Mouse (Mus musculus): ENCODE data around the gene Mfsd4b4. TPM values are rescaled to one million over a fixed set of nuclear protein-coding genes. Genes with fewer than 3 reads are reported as not detected.
"Not testable (repeated sequence)": the region's sequence is repeated elsewhere in the genome, so short reads cannot be mapped to it uniquely, and the experiment has no call there.

The Mfsd4b4 gene
- 0.68 TPM for polyA plus RNA-seq (2012; fragmentation: generic; extraction: Trizol)
- long read RNA-seq, experiment 1, partial matches to known transcripts: 2 of 2 reads
- long read RNA-seq, experiment 1, other reads (novel, unspliced or antisense): 0 of 2 reads
- long read RNA-seq, experiment 2, transcript Mfsd4b4-202 (4 exons, 3,523 nt): major isoform, 7 of 13 reads
- long read RNA-seq, experiment 2, partial matches to known transcripts: 0 of 13 reads
- long read RNA-seq, experiment 2, other reads (novel, unspliced or antisense): 5 of 13 reads

DNA sequence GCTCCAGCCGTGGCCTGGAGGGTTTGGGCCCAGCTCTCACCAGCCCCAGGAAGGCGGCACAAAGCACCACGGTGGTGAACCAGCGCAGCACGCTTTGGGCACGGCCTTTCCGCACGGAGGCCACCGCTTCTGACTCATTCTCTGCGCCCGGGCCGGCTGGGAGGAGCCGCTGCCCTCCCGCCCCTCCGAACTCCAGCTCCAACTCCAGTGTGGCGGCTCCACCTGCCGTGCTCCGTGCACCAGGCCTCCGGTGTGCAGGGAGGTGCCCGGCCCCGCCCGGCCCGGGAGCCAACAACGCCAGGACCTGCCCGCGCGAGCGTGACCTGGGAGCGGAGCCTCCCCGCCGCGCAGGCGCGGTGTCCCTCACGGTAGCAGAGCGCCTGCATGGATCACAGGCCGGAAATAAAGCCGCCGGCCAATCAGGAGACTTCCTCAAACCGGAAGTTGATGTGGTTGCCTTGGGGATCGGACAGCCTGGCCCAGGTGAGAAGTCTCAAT, at the start of gene Mfsd4b4:
Gene Mfsd4b4, minus strand, starts transcription at position 365 of the 498 bp plus-strand sequence.
- no peaks in the 10 kb centered on the region for H3K79me2 ChIP-seq (ENCODE audit: control insufficient read depth, insufficient read depth)
- peak within 1 kb of the TSS; percentile 34 for H3K4me3 ChIP-seq (ENCODE audit: insufficient read depth, poor library complexity, severe bottlenecking)
- TF ChIP-seq MAX (IDR thresholded peaks at IDR 0.05): peak; percentile 17
- TF ChIP-seq USF1 (IDR thresholded peaks at IDR 0.05; ENCODE audit: low read depth): no peak
- H3K36me3 ChIP-seq (ENCODE audit: control insufficient read depth, insufficient read depth): no peaks in the 10 kb centered on the region
- no peaks in the 10 kb centered on the region for H3K79me3 ChIP-seq (ENCODE audit: low read depth)
- H3K27me3 ChIP-seq (ENCODE audit: control insufficient read depth, insufficient read depth, insufficient read length): no peaks in the 10 kb centered on the region
- H3ac ChIP-seq (ENCODE audit: control insufficient read depth, insufficient read length, low read depth): peak within 1 kb of the TSS; percentile 73

- peak; percentile 69 for TF ChIP-seq CEBPB (IDR thresholded peaks at IDR 0.05; ENCODE audit: low read depth)
- H3K4me3 ChIP-seq (ENCODE audit: insufficient read depth, poor library complexity, severe bottlenecking); H3K36me3 ChIP-seq (ENCODE audit: control insufficient read depth, insufficient read depth); H3K79me3 ChIP-seq (ENCODE audit: low read depth); H3ac ChIP-seq (ENCODE audit: control insufficient read depth, insufficient read length, low read depth); H3K79me2 ChIP-seq (ENCODE audit: control insufficient read depth, insufficient read depth); H3K27me3 ChIP-seq (ENCODE audit: control insufficient read depth, insufficient read depth, insufficient read length): not testable (repeated sequence)
These were observed 48.2 kb upstream of the Mfsd4b4 start for GRCm38 (mm10) chr10:39947195-39947594.

DNA sequence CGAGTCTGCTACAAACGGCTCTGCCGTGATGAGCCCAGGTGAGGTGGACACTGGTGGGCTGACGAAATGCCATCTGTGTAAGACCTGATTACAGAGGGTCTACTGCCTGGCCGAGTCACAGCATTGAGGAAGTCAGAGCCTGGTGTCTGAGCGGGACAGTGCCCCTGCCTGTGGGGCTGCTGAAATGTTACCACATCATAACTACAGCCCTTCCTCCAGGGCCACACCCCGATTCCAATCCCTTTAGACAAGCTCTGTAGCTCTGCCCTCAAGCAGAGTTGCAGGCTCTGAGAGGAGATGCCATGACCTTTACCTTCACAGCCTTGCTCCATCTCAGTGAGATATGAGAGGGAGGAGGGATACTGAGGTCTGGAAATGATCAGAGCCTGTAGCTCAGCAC, 37.5 kb upstream of the Mfsd4b4 start:
- Histone ChIP-seq H3K79me2 (ENCODE audit: control insufficient read depth, insufficient read depth) (no peaks in the 10 kb centered on the region), H3K27me3 (ENCODE audit: control insufficient read depth, insufficient read depth, insufficient read length) (no peaks in the 10 kb centered on the region), H3K79me3 (ENCODE audit: low read depth) (no peaks in the 10 kb centered on the region), H3K36me3 (ENCODE audit: control insufficient read depth, insufficient read depth) (no peaks in the 10 kb centered on the region), H3ac (ENCODE audit: control insufficient read depth, insufficient read length, low read depth) (no peak overlapping the region), H3K4me3 (ENCODE audit: insufficient read depth, poor library complexity, severe bottlenecking) (no peak overlapping the region)
- no peak for TF ChIP-seq CEBPB (IDR thresholded peaks at IDR 0.05; ENCODE audit: low read depth)
- TF ChIP-seq MYOG (IDR thresholded peaks at IDR 0.05; ENCODE audit: control insufficient read depth, extremely low read depth, insufficient read length): no peak
- TF ChIP-seq USF1 (IDR thresholded peaks at IDR 0.05; ENCODE audit: low read depth): no peak
- no peak for TF ChIP-seq MAX (IDR thresholded peaks at IDR 0.05)
- no peak for TF ChIP-seq CTCF (IDR thresholded peaks at IDR 0.05; ENCODE audit: control insufficient read depth, insufficient read depth, insufficient read length)
- TF ChIP-seq FOSL1 (IDR thresholded peaks at IDR 0.05; ENCODE audit: insufficient read depth, low read length, poor library complexity, severe bottlenecking): no peak
- no peak for TF ChIP-seq MYOD1 (IDR thresholded peaks at IDR 0.05; ENCODE audit: control insufficient read depth, insufficient read length, low read depth)

- H3K4me3 ChIP-seq (ENCODE audit: insufficient read depth, poor library complexity, severe bottlenecking): no peak within 1 kb of the TSS
- no peak within 1 kb of the TSS for H3ac ChIP-seq (ENCODE audit: control insufficient read depth, insufficient read length, low read depth)
- no peaks in the 10 kb centered on the region for H3K79me3 ChIP-seq (ENCODE audit: low read depth)
- TF ChIP-seq CEBPB (IDR thresholded peaks at IDR 0.05; ENCODE audit: low read depth): no peak
- no peak for TF ChIP-seq MYOD1 (IDR thresholded peaks at IDR 0.05; ENCODE audit: control insufficient read depth, insufficient read length, low read depth)
- TF ChIP-seq CTCF (IDR thresholded peaks at IDR 0.05; ENCODE audit: control insufficient read depth, insufficient read depth, insufficient read length): no peak
- no peak for TF ChIP-seq USF1 (IDR thresholded peaks at IDR 0.05; ENCODE audit: low read depth)
- no peak for TF ChIP-seq MYOG (IDR thresholded peaks at IDR 0.05; ENCODE audit: control insufficient read depth, extremely low read depth, insufficient read length)
- no peak for TF ChIP-seq MAX (IDR thresholded peaks at IDR 0.05)
- no peak for TF ChIP-seq FOSL1 (IDR thresholded peaks at IDR 0.05; ENCODE audit: insufficient read depth, low read length, poor library complexity, severe bottlenecking)
- no peaks in the 10 kb centered on the region for H3K36me3 ChIP-seq (ENCODE audit: control insufficient read depth, insufficient read depth)
- no peaks in the 10 kb centered on the region for H3K79me2 ChIP-seq (ENCODE audit: control insufficient read depth, insufficient read depth)
- peaks cover 9% of the 10 kb centered on the region for H3K27me3 ChIP-seq (ENCODE audit: control insufficient read depth, insufficient read depth, insufficient read length)
These were observed 27.6 kb upstream of the Mfsd4b4 start, which contains the start of gene Mfsd4b2 for GRCm38 (mm10) chr10:39926616-39927139. Mfsd4b2 (minus strand) TSS chr10:39926923.

GRCm38 (mm10) chr10:39924556-39924955, 25.5 kb upstream of the Mfsd4b4 start:
- not testable (repeated sequence) for H3K79me2 ChIP-seq (ENCODE audit: control insufficient read depth, insufficient read depth); H3K4me3 ChIP-seq (ENCODE audit: insufficient read depth, poor library complexity, severe bottlenecking); H3ac ChIP-seq (ENCODE audit: control insufficient read depth, insufficient read length, low read depth); H3K27me3 ChIP-seq (ENCODE audit: control insufficient read depth, insufficient read depth, insufficient read length); H3K79me3 ChIP-seq (ENCODE audit: low read depth); H3K36me3 ChIP-seq (ENCODE audit: control insufficient read depth, insufficient read depth)

GRCm38 (mm10) chr10:39912616-39913015, 13.6 kb upstream of the Mfsd4b4 start:
- H3K79me2 ChIP-seq (ENCODE audit: control insufficient read depth, insufficient read depth): no peaks in the 10 kb centered on the region
- H3K27me3 ChIP-seq (ENCODE audit: control insufficient read depth, insufficient read depth, insufficient read length): no peaks in the 10 kb centered on the region
- no peak overlapping the region for H3K4me3 ChIP-seq (ENCODE audit: insufficient read depth, poor library complexity, severe bottlenecking)
- H3K79me3 ChIP-seq (ENCODE audit: low read depth): no peaks in the 10 kb centered on the region
- no peaks in the 10 kb centered on the region for H3K36me3 ChIP-seq (ENCODE audit: control insufficient read depth, insufficient read depth)
- H3ac ChIP-seq (ENCODE audit: control insufficient read depth, insufficient read length, low read depth): no peak overlapping the region
- TF ChIP-seq CTCF (IDR thresholded peaks at IDR 0.05; ENCODE audit: control insufficient read depth, insufficient read depth, insufficient read length) (no peak), USF1 (IDR thresholded peaks at IDR 0.05; ENCODE audit: low read depth) (no peak), MYOG (IDR thresholded peaks at IDR 0.05; ENCODE audit: control insufficient read depth, extremely low read depth, insufficient read length) (no peak), FOSL1 (IDR thresholded peaks at IDR 0.05; ENCODE audit: insufficient read depth, low read length, poor library complexity, severe bottlenecking) (no peak), MAX (IDR thresholded peaks at IDR 0.05) (no peak), CEBPB (IDR thresholded peaks at IDR 0.05; ENCODE audit: low read depth) (no peak), MYOD1 (IDR thresholded peaks at IDR 0.05; ENCODE audit: control insufficient read depth, insufficient read length, low read depth) (no peak)
